Mouse (Mus musculus) cerebellum, postnatal 25 days (tissue): ENCODE results near the gene Ncoa4.
"Not testable (repeated sequence)": the region's sequence is repeated elsewhere in the genome, so short reads cannot be mapped to it uniquely, and the experiment has no call there.

Experiments
- DNase-seq, 2 experiments: peaks; one replicate each; pipeline ENCODE4 v3.0.0; 2021; ENCODE audit warnings: mixed read lengths in 2 of 2

Gene Ncoa4

DNA sequence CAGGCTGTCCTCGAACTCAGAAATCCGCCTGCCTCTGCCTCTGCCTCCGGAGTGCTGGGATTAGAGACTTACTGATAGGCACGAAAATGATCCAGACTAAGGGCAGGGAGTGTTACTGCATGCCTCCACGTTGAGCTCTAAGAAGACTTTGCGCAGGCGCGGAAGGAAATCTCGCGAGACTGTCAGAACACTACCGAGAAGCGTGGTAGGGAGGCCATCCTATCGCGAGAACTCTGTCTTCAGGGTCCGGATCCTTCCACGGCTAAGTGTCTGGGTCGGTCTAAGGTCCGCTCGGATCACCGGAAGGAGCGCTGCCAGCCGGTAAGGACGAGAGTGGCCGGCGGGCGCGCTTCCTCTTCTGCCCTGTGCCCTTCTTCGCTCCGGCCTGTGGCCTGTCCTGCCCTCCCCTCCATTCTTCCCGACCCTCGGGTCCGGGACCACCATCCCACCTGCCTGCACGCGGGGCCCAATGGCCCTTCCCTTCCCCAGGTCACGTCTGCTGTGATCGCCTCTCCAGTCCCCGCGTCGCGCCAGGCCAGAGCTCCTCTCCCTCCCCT lies at the start of gene Ncoa4:
Gene Ncoa4 (plus strand): TSS at position 176 of the 557 bp plus-strand sequence.
- DNase-seq, result peak; percentile 98 to 99

DNA sequence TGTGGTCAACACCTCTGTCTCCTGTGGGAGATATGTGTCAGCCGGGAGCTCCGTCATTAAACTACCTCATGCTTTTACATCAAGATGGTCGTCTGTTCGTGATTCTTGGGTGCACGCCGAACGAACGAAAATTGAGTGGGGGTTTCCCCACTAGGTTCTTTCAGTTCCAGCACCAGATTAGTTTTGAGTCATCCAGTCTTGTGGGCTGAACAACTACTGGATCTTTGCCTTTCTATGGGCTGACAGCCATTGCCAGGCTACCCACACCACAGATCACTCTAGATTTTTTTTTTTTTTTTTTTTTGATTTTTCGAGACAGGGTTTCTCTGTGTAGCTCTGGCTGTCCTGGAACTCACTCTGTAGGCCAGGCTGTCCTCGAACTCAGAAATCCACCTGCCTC lies 47.5 kb upstream of the Ncoa4 start:
- DNase-seq, result not testable (repeated sequence)

DNA sequence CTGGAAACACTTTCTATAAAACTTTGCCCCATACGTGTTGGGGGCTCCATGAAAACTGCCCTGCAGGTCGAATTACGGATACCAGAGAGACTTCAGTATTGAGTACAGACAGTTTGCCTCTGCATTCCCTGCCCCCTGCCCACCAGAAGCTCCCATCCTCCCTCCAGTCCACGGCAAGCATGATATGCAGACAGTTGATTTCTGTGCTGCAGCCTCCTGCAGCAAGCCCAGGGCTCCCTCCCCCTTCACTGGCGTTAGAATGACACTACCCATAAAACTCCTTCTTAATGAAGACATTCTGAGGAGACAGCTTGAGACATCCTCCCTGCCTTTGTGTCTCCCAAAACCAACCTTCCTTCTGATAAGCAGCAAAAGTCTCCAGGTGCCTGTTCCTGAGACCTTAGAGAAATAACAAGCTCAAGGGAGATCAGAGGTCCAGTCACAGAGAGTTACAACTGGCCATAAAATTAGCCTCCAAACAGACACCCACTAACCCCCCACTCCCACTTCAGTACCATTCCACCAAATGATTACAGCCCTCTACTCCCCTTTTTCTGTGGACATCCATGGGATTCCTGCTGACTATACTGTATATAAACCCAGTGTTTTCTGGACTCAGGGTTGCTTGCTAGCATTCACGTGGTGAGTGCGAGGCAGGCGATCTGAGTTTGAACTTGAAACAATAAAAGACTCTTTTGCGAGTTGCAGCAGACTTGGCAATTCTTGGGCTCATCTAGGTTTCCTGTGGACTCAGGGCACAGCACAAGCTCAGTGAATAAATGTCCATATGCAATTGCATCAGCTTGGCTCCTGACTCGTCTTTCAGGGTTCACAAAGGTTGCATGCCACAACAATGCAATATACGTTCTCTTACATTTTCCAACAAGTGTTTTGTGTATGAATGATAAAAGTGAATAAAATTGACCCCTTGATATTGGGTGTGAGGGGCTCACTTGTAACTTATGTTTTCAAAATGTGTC lies 38.4 kb upstream of the Ncoa4 start:
- no peak for DNase-seq

DNA sequence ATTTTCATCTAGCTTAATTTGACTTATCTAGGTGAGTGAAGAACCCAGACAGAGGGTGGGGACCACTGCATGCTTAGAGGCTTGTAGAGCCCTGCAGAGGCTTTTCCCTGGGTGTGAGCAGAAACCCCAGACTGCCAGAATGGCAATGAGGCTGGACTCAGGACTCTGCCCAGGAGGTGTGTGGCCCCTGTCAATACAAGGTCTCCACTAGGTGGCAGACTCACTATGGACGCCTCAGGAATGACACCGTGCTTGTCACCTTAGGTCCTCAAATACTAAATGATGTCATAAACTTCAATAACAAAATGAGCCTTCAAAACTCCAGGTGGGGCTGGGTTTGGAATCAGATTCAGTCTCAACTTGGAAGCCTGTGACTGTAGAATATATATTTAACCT lies 37.7 kb upstream of the Ncoa4 start:
- peak; percentile 10 to 40 for DNase-seq

DNA sequence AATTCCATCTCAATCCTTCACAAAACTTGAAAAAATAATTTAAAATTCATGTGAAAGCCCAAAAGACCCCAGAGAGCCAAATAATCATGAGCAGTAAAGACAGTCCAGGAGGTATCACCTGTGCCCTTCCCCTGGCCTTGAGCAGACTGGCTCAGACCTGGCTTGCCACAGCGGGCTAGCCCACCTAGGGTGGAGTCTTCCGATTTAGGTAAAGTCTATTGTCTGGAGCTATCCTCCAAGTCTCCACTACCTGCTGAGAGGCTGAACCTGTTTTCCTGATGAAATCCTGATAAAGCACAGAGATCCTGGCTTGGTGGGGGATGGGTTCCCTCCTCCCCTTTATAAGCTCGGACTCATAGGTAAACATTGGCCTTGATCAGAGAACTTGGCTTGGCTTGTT lies 35.4 kb upstream of the Ncoa4 start:
- no peak for DNase-seq

DNA sequence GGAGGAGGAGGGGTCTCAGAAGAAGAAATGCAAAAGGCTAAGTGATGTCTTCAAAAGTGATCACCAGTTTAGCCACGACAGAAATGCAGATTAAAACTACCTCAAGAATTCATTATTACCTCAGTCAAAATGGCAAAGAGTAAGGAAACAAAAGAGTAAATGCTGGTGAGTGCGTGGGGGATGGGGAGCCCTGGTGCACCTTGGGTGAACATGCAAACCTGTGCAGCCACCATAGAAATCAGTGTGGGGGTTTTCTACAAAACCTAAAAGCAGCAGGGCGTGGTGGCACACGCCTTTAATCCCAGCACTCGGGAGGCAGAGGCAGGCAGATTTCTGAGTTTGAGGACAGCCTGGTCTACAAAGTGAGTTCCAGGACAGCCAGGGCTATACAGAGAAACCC lies 34.4 kb upstream of the Ncoa4 start:
- not testable (repeated sequence) for DNase-seq

DNA sequence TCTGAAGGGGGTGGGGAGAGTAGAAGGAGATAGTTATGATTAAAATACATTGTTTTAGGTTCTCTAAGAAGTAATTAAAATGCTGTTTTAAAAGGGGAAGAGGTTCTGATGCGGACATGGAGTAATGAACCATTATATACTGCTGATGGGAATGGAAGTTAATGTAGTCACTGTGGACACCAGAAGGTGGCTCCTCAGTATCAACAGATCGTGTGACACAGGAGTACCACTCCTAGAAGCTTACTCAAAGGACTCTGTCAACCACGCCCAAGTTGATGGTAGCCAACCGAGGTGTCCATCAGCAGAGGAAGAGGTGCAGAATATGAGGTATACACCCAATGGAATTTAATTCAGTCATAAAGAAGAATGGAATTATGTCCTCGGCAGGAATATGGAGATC lies 31.3 kb upstream of the Ncoa4 start:
- DNase-seq, result no peak

DNA sequence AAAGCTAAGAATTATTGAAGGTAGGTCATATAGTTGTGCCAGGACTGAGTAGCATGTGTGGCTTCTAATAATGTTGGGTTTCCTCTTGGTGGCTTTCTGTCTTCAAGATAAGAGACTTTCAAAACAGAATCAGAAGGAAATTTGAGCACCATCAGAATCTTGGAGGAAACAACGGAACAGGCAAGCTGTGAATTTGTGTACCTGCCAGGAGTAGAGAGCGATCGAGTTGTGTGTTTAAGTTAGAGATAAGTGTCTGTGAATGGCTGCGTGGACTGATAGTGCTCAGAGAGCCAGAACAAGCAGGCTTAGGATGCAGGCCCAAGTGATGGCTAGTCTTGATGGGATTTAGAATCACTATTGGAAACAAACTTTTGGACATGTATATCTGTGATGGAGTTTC lies 27.8 kb upstream of the Ncoa4 start:
- no peak for DNase-seq

DNA sequence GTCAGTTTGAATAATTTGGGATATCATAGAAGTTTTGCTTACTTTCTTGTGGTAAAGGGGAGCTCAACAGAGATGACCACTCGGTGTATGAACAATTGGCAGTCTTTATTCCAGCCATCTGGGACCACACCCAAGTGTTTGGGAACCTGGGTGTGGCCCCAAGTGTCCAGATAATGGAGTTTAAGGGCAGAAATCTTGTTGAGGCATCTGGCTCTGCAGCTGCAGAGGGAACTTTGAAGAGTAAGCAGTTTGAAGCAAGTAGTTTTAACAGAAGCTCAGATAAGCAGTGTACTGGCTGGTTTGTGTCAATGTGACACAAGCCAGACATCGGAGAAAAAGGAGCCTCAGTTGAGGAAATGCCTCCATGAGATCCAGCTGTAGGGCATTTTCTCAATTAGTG lies 25.4 kb upstream of the Ncoa4 start:
- DNase-seq, result no peak

DNA sequence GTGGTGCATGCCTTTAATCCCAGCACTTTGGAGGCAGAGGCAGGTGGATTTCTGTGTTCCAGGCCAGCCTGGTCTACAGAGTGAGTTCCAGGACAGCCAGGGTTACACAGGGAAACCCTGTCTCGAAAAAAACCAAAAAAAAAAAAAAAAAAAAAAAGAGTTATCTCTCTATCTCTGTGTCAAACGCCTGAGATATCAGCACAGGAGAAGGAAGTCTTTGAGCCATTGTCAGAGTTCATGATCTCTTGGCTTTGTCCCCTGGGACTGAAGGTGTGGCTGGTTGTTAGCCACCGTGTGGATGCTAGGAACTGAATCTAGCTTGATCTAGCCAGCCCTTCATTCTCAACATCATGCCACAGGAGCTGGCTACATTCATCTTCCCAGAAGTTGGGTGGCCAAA lies 23.2 kb upstream of the Ncoa4 start:
- not testable (repeated sequence) for DNase-seq

DNA sequence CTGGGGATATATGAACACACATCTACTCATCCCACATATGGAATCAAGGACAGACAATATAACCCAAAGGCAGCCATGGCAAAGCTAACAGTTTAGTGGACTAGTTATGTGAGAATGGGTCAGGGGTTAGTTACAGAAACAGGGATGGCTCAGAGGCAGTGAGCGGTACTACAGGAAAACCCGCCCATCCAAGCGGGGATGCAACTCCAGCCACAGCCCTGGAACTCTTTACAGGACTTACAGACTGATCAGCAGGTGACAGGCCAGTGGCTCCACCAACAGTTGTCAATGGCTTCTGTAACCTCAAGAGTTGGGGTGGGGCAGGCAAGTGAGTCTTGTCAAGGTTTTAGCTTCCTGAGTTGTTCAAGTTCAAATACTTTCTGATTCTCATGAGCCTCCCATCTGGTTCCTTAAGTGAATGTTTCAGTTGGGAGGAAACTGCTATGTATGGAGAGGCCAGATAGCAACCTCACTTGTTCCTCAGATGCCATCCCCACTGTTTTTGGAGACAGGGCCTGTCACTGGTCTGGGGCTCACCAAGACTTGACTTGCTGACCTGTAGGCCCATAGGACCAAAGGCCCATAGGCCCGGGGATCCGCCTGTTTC lies 19.2 kb upstream of the Ncoa4 start:
- DNase-seq, result no peak

DNA sequence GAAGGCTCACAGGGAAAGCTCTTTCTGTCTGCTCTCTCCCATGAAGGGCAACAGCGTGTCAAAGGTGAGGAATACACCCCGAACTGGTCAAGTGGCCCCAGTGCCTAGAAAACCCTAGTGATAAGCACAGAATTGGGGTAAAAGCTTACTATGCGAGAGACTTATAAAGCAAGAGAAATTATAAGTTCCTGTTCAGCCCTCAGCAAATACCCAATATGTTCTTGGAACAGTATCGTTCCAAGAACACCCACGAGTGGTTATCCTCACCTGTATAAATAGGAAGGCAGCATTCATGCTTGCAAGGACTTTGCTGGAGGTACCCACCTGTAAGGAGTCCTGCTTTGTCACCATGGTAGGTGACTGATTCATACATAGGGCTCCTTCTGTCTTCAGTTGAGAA lies 17.9 kb upstream of the Ncoa4 start, which contains the start of gene Msmb:
Gene Msmb (plus strand): TSS at position 301 of the 400 bp plus-strand sequence.
- no peak for DNase-seq

DNA sequence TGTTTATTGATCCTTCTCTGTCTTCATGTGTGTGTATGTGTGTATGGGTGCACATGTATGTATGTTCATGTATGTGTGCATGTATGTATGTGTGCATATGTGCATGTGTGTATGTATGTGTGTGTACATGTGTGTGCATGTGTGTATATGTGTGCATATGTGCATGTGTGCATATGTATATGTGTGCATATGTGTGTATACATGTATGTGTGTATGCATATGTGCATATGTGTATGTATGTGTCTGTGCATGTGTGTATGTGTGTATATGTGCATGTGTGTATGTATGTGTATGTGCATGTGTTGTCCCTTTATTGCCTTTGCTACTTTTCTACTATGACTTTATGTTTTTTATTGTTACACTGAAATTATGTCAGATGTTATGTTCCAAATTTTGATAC lies 14.9 kb upstream of the Ncoa4 start:
- DNase-seq, result no peak

DNA sequence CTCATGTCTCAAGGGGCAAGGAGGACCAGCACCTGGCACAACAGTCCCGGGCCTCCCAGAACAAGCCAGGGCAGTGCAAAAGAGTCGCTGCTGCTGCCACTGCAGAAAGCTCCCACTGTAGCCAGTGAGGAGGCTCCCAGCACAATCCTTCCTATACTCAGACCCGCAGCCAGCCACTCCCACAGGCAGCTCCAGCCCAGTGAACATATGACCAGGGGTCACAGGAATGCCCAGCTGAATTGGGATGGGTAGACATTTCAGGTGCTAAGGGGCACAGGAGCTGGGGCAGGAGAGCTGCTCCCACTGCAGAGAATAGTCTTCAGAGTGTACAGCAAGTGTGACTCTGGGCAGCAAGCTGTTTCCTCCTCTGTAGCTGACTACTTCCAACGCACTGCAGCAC lies 14.3 kb upstream of the Ncoa4 start:
- DNase-seq, result no peak

DNA sequence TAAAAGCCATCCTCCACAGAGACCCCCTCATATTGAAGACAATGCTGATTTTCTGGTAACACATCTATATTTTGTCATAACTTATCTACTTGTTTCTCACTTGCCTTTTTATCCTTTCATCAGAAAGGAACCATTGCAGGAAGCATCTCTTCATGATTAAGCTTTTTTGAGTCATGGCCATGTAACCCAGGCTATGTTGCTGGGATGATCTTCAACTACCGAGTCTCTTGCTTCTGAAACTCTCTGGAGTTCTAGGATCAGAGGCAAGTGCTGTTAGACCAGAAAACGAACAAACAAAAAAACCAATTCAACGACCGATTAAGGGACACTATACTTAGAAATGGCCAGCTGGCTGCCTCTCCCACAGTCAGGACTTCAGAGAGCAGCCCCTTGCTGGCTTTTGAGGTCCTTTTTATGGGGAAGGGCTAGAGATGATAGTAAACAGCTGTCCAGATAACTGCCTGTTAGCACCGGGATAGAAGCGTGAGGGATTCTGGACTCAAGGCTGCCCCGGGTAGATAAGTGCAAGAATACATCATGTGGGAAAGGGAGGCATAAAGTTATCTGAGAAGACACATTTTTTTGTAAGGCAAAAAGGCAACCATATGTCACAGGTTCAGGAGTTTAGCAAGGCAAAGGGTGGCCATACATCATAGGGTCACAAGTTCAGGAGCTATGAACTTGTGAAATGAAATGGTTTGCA lies 13.7 kb upstream of the Ncoa4 start:
- no peak for DNase-seq

DNA sequence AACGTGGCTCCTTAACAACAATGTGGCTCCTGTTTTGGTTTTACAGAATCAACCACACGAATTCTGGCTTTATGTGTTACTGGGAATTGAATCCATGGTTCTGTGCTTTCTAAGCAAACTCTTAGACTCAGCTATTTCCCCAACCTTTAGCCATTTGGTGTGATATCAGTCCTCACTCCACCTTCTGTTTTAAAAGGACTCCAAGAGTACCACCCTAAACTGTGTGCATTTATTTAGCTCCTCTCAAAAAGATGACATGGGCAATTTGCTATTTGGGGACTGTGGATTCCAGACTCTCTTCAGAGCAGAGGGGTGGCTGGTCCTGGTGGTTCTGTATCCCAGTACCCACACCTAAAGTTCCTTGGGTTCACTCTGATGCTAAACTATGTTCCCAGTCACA lies 13.1 kb upstream of the Ncoa4 start:
- DNase-seq, result no peak

DNA sequence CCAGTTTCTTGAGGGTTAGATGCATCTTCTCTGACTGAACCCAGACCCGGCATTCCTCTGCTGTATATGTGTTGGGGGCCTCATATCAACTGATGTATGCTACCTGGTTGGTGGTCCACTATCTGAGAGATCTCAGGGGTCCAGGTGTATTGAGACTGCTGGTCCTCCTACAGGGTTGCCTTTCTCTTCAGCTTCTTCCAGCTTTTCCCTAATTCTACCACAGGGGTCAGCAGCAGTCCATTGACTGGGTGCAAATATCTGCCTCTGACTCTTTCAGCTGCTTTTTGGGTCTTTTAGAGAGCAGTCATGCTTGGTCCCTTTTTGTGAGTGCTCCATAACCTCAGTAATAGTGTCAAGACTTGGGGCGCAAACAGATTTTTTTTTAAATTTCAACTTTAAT lies 8.8 kb upstream of the Ncoa4 start:
- no peak for DNase-seq

DNA sequence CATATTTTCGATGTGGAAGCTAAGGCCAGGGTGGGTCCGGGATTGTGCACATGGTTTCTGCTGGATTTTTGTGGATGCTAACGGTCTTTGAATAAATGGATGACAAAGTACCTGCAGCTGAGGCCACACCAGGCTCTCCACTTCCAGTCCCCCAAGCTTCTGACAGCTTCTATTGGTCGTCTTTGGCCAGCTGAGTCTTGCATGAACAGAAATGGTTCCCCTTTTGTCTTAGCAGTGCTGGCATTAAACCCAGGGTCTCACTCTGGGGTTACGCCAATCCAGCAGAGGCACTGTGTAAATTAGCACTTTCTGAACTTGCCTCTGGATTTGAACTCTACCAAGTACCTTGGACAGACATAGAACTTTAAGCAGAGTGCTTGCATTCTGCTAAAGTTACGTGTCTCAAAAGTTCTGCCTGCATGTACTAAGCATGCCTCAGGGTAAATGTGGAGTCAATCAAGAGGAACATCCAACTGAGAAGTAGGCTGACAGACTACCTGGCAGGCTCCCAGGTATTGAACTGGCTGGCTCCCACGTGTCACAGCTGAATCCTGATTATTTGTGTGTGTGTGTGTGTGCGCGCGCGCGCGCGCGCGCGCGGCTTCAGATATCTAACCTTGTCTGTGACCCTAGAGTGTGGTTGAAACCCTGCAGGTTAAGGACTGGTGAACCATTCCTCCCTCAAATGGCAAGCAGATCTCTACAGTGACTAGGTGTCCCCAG lies 7.3 kb upstream of the Ncoa4 start:
- DNase-seq, result no peak

DNA sequence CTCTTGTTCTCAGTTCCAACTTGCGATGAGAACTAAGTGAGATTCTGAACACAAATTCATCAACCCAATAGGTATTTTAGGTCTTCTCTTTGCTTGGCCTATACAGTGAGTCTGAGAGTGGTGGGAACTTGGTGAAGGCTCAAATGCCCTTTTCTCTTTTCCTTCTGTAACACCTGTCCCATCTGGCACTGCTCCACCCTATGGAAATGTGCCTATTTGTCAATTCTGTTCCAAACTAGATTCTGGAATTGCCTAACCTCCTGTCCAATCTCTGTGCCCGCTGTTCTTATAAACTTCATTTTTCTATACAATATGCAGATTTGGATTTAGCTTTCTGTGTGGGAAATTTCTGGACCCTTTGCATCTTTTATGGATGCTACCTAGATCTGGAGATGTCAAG lies 6.5 kb upstream of the Ncoa4 start:
- peak in 1 of 2 experiments; percentile 12 for DNase-seq

DNA sequence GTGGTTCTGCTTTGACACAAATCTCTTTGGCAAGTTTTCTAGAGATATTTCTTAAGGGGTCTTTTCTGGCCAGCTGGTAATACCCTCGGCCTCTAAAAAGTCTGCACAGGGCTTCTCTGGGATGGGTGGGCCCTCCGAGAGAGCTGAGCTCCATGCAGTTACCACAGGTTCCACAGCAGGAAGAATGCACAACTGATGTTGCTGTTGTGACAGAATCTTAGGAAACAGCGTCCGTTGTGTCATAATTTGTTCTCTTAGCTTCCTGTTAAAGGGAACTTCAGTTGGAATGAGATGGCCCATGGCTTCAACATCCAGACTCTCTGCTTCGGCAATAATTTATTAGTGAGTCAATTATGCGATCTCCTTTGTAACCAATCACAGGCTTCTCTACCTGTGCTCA lies 4.9 kb upstream of the Ncoa4 start:
- no peak for DNase-seq

DNA sequence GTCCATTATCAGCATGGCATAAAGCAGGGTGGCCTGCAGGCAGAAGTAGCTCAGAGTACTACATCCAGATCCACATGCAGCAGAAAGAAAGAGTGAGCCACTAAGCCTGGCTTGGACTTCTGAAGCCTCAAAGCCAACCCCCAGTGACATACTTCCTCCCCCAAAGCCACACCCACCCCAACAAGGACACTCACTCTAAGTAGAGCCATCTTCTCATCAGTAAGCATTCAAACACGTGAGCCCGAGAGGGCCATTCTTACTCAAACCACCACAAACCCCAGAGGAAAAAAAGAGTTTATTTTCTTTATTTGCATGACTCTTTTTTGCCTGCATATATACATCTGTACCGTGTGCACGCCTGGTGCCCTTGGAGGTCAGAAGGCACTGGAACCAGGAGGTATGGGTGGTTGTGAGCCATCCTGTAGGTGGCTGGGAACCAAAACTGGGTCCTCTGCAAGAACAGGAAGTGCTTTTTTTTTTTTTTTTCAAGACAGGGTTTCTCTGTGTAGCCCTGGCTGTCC lies 455 bp upstream of the Ncoa4 start:
- DNase-seq, result no peak

DNA sequence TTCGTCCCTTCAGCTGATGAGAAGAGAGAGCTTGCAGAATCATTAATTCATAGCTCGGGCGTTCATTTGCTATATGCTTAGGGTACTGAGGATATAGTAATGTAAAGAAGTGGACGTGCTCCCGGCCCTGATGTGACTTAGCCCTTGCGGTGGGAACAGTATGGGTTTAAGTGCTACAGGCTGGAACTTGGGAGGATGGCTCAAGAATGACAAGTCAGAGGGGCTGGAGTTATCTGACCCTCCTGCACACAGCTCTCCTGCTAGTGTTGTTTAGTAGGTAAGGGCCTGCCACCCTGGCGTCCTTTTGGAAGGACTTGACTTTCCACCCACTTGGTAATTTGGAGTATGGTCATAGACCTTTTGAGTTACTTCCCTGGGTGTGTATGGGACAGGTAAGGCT lies 898 bp downstream of the Ncoa4 start:
- peak in 1 of 2 experiments; percentile 12 for DNase-seq
